Mouse (Mus musculus): ENCODE data around the gene Ipo4. TPM values are rescaled to one million over a fixed set of nuclear protein-coding genes. Genes with fewer than 3 reads are reported as not detected.

The Ipo4 gene
- 100 to 1,000 TPM; 131 to 145 TPM for total RNA-seq (2021)
- long read RNA-seq, transcript Ipo4-201 (30 exons, 3,846 nt), result major isoform, 33 of 84 reads
- long read RNA-seq, partial matches to known transcripts, result 31 of 84 reads
- long read RNA-seq, other reads (novel, unspliced or antisense), result 18 of 84 reads

GRCm38 (mm10) chr14:55635523-55636007 is at the start of gene Ipo4:
Gene Ipo4, minus strand, starts transcription at chr14:55635957.
- DNase-seq (ENCODE audit: low spot score in 2 of 2), result peak; percentile 86 to 88

- DNase-seq (ENCODE audit: low spot score in 2 of 2), result no peak
These were observed 46.3 kb upstream of the Ipo4 start for GRCm38 (mm10) chr14:55682118-55682493.

GRCm38 (mm10) chr14:55681160-55682117 is 45.7 kb upstream of the Ipo4 start, which contains the start of gene Tinf2:
Gene Tinf2, minus strand, starts transcription at chr14:55681820.
- peak; percentile 95 for DNase-seq (ENCODE audit: low spot score in 2 of 2)

GRCm38 (mm10) chr14:55677615-55678014 is 41.9 kb upstream of the Ipo4 start:
- no peak for DNase-seq (ENCODE audit: low spot score in 2 of 2)

- no peak for DNase-seq (ENCODE audit: low spot score in 2 of 2)
These were observed 36.9 kb upstream of the Ipo4 start for GRCm38 (mm10) chr14:55672741-55673060.

GRCm38 (mm10) chr14:55671833-55672740 is 36.3 kb upstream of the Ipo4 start, which contains the start of the genes Gmpr2 and Nedd8:
Gene Gmpr2, plus strand, starts transcription at chr14:55671941.
Gene Nedd8, minus strand, starts transcription at chr14:55672124.
- DNase-seq (ENCODE audit: low spot score in 2 of 2), result peak; percentile 88 to 90

- DNase-seq (ENCODE audit: low spot score in 2 of 2), result no peak
These were observed 35.7 kb upstream of the Ipo4 start for GRCm38 (mm10) chr14:55671486-55671832.

GRCm38 (mm10) chr14:55660636-55661035 is 24.9 kb upstream of the Ipo4 start:
- DNase-seq (ENCODE audit: low spot score in 2 of 2), result no peak

GRCm38 (mm10) chr14:55659960-55660573 is 24.3 kb upstream of the Ipo4 start, which contains the start of gene Mdp1:
Gene Mdp1, minus strand, starts transcription at chr14:55660508.
- DNase-seq (ENCODE audit: low spot score in 2 of 2), result peak; percentile 76 to 83

- DNase-seq (ENCODE audit: low spot score in 2 of 2), result no peak
These were observed 22.3 kb upstream of the Ipo4 start for GRCm38 (mm10) chr14:55658011-55658410.

- DNase-seq (ENCODE audit: low spot score in 2 of 2), result no peak
These were observed 21.2 kb upstream of the Ipo4 start for GRCm38 (mm10) chr14:55656935-55657334.

GRCm38 (mm10) chr14:55651528-55651927 is 15.8 kb upstream of the Ipo4 start:
- no peak for DNase-seq (ENCODE audit: low spot score in 2 of 2)

GRCm38 (mm10) chr14:55649884-55650283 is 14.1 kb upstream of the Ipo4 start, which contains the start of gene Tssk4:
Gene Tssk4, plus strand, starts transcription at chr14:55650184.
- DNase-seq (ENCODE audit: low spot score in 2 of 2), result no peak

- DNase-seq (ENCODE audit: low spot score in 2 of 2), result no peak
These were observed 8.6 kb upstream of the Ipo4 start for GRCm38 (mm10) chr14:55644261-55644888.

GRCm38 (mm10) chr14:55643060-55643907 is 7.5 kb upstream of the Ipo4 start, which contains the start of gene Tm9sf1:
Gene Tm9sf1, minus strand, starts transcription at chr14:55643806.
- peak; percentile 85 to 90 for DNase-seq (ENCODE audit: low spot score in 2 of 2)

- DNase-seq (ENCODE audit: low spot score in 2 of 2), result no peak
These were observed 6.9 kb upstream of the Ipo4 start for GRCm38 (mm10) chr14:55642679-55643059.

GRCm38 (mm10) chr14:55641291-55641690 is 5.5 kb upstream of the Ipo4 start:
- DNase-seq (ENCODE audit: low spot score in 2 of 2), result no peak

GRCm38 (mm10) chr14:55640816-55641215 is 5.1 kb upstream of the Ipo4 start:
- no peak for DNase-seq (ENCODE audit: low spot score in 2 of 2)

GRCm38 (mm10) chr14:55637795-55638194 is 2.0 kb upstream of the Ipo4 start, which contains the start of gene Gm49378:
Gene Gm49378, minus strand, starts transcription at chr14:55637895.
- DNase-seq (ENCODE audit: low spot score in 2 of 2), result no peak
